Mouse (Mus musculus) heart, embryonic 15.5 days (tissue): ENCODE measurements around the gene Rela. TPM values are rescaled to one million over a fixed set of nuclear protein-coding genes. Genes with fewer than 3 reads are reported as not detected.
A peak's percentile ranks its signal among the peaks of the same experiment; 100 is the strongest.
"Not testable (repeated sequence)": the region's sequence is repeated elsewhere in the genome, so short reads cannot be mapped to it uniquely, and the experiment has no call there.

ENCODE experiments used
- ATAC-seq: fragments of 200-750 bp; cut with Nextera tagmentation; replicated peaks from 2 replicates; pipeline ENCODE4 v1.8.0; 2017; ENCODE audit warnings: low read depth, moderate TSS enrichment; ENCODE audit not compliant: insufficient number of reproducible peaks, insufficient read depth, low FRiP score
- H3K27ac ChIP-seq: fragments of 300-500 bp; sonication (generic); 2 replicates; pipeline ENCODE4 v1.5.1; 2015; ENCODE audit warnings: mild to moderate bottlenecking, inconsistent platforms
- H3K27me3 ChIP-seq: fragments of 300-500 bp; sonication (generic); 2 replicates; pipeline ENCODE4 v1.6.1; 2015; ENCODE audit warnings: inconsistent platforms
- H3K36me3 ChIP-seq: fragments of 300-500 bp; sonication (generic); 2 replicates; pipeline ENCODE4 v1.6.1; 2015; ENCODE audit warnings: mild to moderate bottlenecking, inconsistent platforms
- H3K4me1 ChIP-seq: fragments of 300-500 bp; sonication (generic); replicated peaks from 2 replicates; pipeline ENCODE4 v1.6.1; 2015; ENCODE audit warnings: inconsistent platforms
- H3K4me2 ChIP-seq: fragments of 300-500 bp; sonication (generic); 2 replicates; pipeline ENCODE4 v1.6.1; 2015; ENCODE audit warnings: inconsistent platforms, mild to moderate bottlenecking, moderate library complexity
- H3K4me3 ChIP-seq: fragments of 300-500 bp; sonication (generic); 2 replicates; pipeline ENCODE4 v1.5.1; 2015; ENCODE audit warnings: mild to moderate bottlenecking, inconsistent platforms
- H3K9ac ChIP-seq: fragments of 300-500 bp; sonication (generic); 2 replicates; pipeline ENCODE4 v1.6.1; 2015; ENCODE audit warnings: mild to moderate bottlenecking, inconsistent platforms
- H3K9me3 ChIP-seq: fragments of 300-500 bp; sonication (generic); replicated peaks from 2 replicates; pipeline ENCODE4 v1.6.1; 2016; ENCODE audit warnings: inconsistent platforms
- WGBS: fragments of 180-500 bp; shearing (Covaris S2); methylation state at CpG from one replicate; pipeline ENCODE4 v1.1.7; 2015; ENCODE audit warnings: mixed read lengths; 5-methylcytosine and 5-hydroxymethylcytosine counted together
- polyA plus RNA-seq: library from polyadenylated mRNA; unstranded; fragments of >200 nt; fragmentation: Nextera tagmentation; extraction: Ambion mirVana; gene quantifications from 2 replicates; pipeline ENCODE4 v1.2.1, GENCODE M21; 2015

Rela gene
- polyA plus RNA-seq, 1 experiment from 2014 or later, result 33.2 TPM

DNA sequence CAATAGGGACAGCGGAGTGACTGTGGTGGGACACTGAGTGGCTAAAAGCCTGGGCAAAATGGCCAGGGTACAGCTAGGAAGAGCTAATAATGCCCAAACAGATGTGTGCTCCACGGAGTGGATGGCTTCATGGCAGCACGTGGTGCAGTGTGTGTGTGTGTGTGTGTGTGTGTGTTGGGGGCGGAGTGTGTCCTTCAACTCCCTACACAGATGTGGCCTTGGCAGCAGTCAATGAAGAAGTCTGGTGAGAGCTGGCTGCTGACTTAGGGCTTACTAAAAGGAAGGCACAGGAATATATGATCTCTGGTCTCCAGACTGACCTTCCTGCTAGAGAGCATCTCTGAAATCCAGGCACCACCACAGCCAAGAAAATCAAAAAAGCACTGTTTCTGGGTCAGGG is 31.1 kb downstream of the Rela start:
- Histone ChIP-seq H3K4me1 (peaks cover 8% of the 10 kb centered on the region), H3K27me3 (no peaks in the 10 kb centered on the region), H3K9me3 (no peaks in the 10 kb centered on the region), H3K9ac (no peak overlapping the region), H3K4me2 (no peak overlapping the region), H3K36me3 (peaks cover 66% of the 10 kb centered on the region), H3K27ac (no peak overlapping the region), H3K4me3 (no peak overlapping the region)
- 88% methylated on average over 4 of the region's 4 CpGs for WGBS
- ATAC-seq, result no peak

DNA sequence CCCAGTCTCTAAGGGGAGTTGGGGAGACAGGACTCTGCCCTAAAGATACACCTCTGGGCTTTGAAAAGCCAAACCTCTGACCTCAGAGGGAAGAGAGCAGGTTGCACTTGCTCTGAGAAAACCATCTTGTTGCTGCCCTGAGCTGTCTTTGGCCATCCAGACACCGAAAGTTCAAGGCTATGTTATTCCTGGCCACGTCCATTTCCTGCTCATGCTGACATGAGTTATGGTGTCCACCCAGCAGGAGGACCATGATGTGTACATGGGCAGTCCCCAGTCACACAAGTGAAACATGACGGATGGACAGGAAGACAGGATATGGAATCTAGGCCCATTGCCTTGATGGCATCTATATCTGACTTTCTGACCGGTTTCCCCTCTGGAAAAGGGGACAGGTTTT is 43.1 kb downstream of the Rela start:
- Histone ChIP-seq H3K4me3 (no peak overlapping the region), H3K9ac (no peak overlapping the region), H3K9me3 (no peaks in the 10 kb centered on the region), H3K4me2 (no peak overlapping the region), H3K36me3 (peaks cover 87% of the 10 kb centered on the region), H3K4me1 (no peaks in the 10 kb centered on the region), H3K27me3 (no peaks in the 10 kb centered on the region), H3K27ac (no peak overlapping the region)
- WGBS, result 69% methylated on average over 4 of the region's 4 CpGs
- no peak; the same call in 1 of the 2 replicates for ATAC-seq

DNA sequence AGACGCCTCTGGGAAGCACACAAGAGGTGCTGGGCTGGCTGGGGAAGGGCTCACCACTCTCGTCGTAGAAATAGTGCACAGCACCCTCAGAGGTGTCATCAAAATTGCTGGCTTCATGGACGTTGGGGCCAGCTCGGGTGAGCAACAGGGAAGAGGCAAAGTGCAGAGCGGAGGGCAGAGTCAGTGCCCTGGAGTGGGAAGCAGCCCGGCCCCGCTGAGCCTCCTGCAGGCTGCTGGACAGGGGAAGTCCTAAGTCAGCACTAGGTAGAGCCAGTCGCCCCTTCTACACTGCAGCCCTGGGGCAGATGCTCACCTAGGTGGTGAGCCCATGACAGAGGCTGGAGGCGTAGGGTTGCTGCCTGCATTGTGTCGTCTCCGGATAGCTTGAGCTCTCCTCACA is 47.0 kb downstream of the Rela start:
- no peak for ATAC-seq
- Histone ChIP-seq H3K27me3 (no peaks in the 10 kb centered on the region), H3K36me3 (peaks cover 67% of the 10 kb centered on the region), H3K9ac (no peak overlapping the region), H3K4me1 (peaks cover 11% of the 10 kb centered on the region), H3K4me3 (no peak overlapping the region), H3K27ac (no peak overlapping the region), H3K9me3 (no peaks in the 10 kb centered on the region), H3K4me2 (no peak overlapping the region)
- WGBS, result 84% methylated on average over 12 of the region's 12 CpGs

DNA sequence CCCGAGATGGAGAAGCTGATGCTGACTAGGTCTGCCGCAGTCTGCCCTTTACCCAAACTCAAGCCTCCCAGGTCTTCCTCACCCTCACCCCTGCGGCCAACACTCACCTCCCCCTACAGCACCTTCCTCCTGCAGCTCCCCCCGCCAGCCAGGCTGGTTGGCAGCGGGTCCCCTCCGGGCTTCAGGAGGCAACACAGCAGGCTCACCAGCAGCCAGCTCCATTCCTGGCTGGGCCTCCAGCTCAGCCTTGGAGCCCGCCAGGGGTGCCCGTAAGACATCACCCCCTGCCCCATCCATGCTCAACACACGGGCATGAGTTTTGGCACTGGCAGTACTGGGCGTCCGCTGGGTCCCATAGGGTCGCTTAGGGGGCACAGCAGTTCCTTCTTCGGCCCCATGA is 47.7 kb downstream of the Rela start:
- 90% methylated on average over 13 of the region's 13 CpGs for WGBS
- Histone ChIP-seq H3K9ac (no peak overlapping the region), H3K9me3 (no peaks in the 10 kb centered on the region), H3K4me1 (peaks cover 12% of the 10 kb centered on the region), H3K27ac (no peak overlapping the region), H3K36me3 (peaks cover 59% of the 10 kb centered on the region), H3K4me2 (no peak overlapping the region), H3K4me3 (no peak overlapping the region), H3K27me3 (no peaks in the 10 kb centered on the region)
- ATAC-seq, result no peak

DNA sequence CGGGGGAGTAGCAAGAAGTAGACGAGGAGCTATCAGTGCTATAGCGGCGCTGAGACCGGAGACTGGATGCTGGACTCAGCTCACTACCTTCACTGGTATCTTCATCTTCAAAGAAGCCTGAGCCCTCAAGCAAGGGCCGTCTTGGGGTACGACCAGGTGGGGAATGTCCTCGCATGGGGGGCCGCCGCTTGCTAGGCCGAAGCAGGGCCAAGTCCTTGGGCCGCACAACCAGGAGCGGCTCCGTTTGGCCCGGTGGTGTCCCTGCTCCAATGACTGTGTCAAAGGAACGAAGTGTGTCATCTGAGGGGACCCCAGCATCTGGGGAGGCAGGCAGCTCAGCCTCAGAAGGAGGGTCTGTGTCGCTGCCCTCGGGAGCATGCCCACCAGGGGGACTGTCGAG is 48.1 kb downstream of the Rela start:
- 91% methylated on average over 19 of the region's 19 CpGs for WGBS
- Histone ChIP-seq H3K36me3 (peaks cover 55% of the 10 kb centered on the region), H3K4me2 (no peak overlapping the region), H3K9me3 (no peaks in the 10 kb centered on the region), H3K27ac (no peak overlapping the region), H3K4me1 (peaks cover 17% of the 10 kb centered on the region), H3K9ac (no peak overlapping the region), H3K4me3 (no peak overlapping the region), H3K27me3 (no peaks in the 10 kb centered on the region)
- no peak for ATAC-seq

DNA sequence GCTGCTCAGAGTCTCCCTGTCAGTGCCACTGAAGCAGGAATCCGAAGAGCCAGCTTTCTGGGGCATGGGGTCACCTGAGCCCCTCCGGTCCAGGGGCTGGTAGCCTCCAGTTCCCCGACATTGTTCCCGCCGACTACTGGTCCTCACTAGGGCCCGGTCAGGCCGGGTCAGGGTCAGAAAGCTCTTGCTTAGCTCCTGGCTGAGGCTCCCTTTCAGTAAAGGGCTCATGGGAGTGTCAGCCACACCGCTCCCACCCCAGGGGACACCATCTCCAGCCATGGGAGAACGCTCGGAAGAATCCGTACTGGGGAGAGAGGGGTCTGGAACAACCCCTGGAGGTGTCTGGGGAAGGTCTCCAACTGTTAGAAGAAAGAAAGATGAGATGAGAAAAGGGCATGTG is 48.6 kb downstream of the Rela start:
- Histone ChIP-seq H3K4me1 (peaks cover 21% of the 10 kb centered on the region), H3K9me3 (no peaks in the 10 kb centered on the region), H3K27me3 (no peaks in the 10 kb centered on the region), H3K27ac (no peak overlapping the region), H3K4me3 (no peak overlapping the region), H3K4me2 (no peak overlapping the region), H3K36me3 (peaks cover 51% of the 10 kb centered on the region), H3K9ac (no peak overlapping the region)
- WGBS, result 93% methylated on average over 11 of the region's 11 CpGs
- no peak for ATAC-seq

DNA sequence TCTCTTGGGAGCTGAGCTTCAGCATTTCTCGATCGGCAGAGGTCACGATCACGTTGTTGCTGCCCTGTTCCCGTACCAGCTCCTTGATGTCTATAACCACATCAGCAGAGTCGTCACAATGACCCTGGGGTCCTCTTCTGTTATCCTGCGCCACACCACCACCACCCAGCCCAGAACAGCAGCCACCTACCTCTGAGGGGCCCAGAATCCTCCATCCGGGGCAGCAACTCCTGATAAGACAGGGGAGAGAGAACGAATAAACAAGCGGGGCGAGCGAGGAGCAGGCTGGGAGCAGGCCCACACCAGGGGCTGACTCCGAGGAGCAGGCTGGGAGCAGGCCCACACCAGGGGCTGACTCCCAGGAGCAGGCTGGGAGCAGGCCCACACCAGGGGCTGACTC is 49.2 kb downstream of the Rela start:
- Histone ChIP-seq H3K27me3 (no peaks in the 10 kb centered on the region), H3K4me1 (peaks cover 27% of the 10 kb centered on the region), H3K9me3 (no peaks in the 10 kb centered on the region), H3K9ac (no peak overlapping the region), H3K4me3 (no peak overlapping the region), H3K27ac (no peak overlapping the region), H3K4me2 (no peak overlapping the region), H3K36me3 (peaks cover 45% of the 10 kb centered on the region)
- no peak for ATAC-seq
- 78% methylated on average over 13 of the region's 13 CpGs for WGBS

DNA sequence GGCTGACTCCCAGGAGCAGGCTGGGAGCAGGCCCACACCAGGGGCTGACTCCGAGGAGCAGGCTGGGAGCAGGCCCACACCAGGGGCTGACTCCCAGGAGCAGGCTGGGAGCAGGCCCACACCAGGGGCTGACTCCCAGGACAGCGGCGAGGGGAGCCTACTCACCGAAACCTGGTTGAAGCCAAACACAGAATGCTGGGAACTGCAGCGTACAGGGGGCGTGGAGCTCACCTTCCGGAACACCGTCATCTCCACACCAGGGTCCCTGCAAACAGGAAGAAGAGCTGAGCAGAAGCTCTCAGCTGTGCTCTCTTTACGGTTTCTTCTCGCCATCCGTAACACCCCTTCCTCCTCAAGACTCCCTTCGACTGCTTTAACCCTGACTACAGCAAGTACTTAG is 49.7 kb downstream of the Rela start:
- not testable (repeated sequence) for ATAC-seq, H3K27ac ChIP-seq, H3K9me3 ChIP-seq, H3K9ac ChIP-seq, H3K27me3 ChIP-seq
- H3K4me2 ChIP-seq, result 0 out of 2 replicates have a peak overlapping the region, but pooled peaks have one; percentile 98
- H3K4me3 ChIP-seq, result peak overlapping the region; percentile 94; the same call in 1 of the 2 replicates
- peaks cover 44% of the 10 kb centered on the region for H3K36me3 ChIP-seq
- WGBS, result 88% methylated on average over 12 of the region's 12 CpGs
- H3K4me1 ChIP-seq, result peaks cover 32% of the 10 kb centered on the region

DNA sequence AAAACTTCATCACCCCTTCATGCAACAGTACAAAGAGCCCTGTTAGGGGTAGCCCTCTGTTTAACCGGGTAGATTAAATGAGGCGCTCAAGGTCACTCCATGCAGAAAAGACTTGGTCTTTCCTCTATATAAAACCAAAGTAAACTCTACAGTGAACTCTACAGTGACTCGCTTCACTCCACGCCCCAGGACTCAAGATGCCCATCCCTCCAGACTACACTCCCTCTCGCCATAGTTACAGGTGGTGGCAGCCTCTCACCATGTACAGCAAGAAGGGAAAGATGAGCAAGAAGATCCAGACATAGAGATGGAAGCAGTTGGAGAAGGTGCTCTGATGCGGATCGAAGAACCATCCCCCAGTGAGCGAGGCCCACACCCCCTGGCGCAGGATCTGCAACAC is 50.5 kb downstream of the Rela start:
- peak overlapping the region; percentile 97 for H3K27ac ChIP-seq
- 18% methylated on average over 9 of the region's 9 CpGs for whole genome bisulfite sequencing
- no peaks in the 10 kb centered on the region for H3K27me3 ChIP-seq
- peaks cover 40% of the 10 kb centered on the region for H3K4me1 ChIP-seq
- no peaks in the 10 kb centered on the region for H3K9me3 ChIP-seq
- no peak for ATAC-seq
- peak overlapping the region; percentile 90 for H3K9ac ChIP-seq
- H3K4me2 ChIP-seq, result peak overlapping the region; percentile 98
- peaks cover 38% of the 10 kb centered on the region for H3K36me3 ChIP-seq
- H3K4me3 ChIP-seq, result peak overlapping the region; percentile 94

DNA sequence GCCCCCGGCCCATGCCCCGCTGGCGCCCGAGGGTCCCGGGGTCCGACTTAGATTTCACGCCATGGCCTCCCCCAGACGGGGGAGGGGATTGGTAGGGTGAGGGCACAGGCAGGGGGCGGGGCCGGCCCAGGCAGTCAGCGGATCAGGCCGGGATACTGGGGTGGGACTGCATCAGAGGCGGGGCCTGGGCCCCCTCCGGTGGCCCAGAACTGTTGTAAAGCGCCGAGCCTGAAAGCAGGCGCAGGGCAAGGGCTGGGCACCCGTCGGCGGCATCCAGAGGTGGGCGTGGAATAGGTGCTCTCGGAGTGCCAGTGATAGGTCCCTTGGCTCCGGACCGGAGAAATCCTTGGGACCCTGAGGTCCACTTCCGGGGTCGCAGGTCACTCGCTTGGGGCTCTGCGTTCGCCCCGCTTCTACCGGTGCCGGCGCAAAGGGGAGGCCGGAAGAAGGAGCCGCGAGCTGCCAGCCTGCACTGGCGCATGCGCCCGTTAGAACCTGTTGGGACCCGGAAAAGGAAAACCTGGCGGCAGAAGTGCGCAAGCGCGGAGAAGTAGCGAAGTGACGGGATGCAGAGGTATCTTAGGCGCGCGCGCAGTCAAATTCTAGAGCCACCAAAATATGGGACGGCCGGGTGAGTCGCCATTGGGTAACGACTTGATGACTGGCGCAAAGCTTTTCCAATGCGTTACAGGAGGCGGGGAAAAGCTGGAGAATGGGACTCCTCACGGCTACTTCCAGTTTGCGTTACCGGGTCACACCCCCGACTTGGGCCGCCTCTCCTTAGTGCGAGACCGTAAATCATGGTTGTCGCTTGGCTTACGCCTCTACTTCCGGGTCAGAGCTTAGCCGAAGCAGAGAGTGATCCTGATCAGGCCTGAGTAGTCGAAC is 51.2 kb downstream of the Rela start, which contains the start of the genes Map3k11 and Pcnx3:
TSS of gene Map3k11 (plus strand) at position 543 of the 888 bp plus-strand sequence.
TSS of gene Pcnx3 (minus strand) at position 709 of the 888 bp plus-strand sequence.
- no peaks in the 10 kb centered on the region for H3K27me3 ChIP-seq
- H3K4me1 ChIP-seq, result peaks cover 47% of the 10 kb centered on the region
- H3K9ac ChIP-seq, result peak within 1 kb of the TSS; percentile 92
- peak; percentile 90 for ATAC-seq
- peaks cover 38% of the 10 kb centered on the region for H3K36me3 ChIP-seq
- H3K27ac ChIP-seq, result peak within 1 kb of the TSS; percentile 97
- peak within 1 kb of the TSS; percentile 98 for H3K4me2 ChIP-seq
- WGBS, result under 1% methylated on average over 68 of the region's 69 CpGs
- H3K9me3 ChIP-seq, result no peaks in the 10 kb centered on the region
- peak within 1 kb of the TSS; percentile 94 for H3K4me3 ChIP-seq

DNA sequence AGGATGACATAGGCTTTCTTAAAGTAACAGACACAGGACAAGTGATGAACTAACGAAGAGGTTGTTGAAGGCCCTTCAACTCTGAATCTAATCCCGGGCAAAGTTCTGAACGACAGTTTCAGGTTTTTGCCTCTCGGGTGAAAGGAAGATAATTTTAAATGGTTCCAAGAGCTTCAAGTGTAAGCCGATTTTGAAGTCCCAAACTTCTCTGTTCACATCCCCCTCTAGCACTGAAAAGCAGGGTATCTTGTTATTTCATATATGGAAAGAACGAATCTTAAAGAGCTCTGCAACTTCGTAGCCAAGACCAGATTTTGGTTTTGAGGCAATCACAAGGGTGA is 51.8 kb downstream of the Rela start:
- no peaks in the 10 kb centered on the region for H3K27me3 ChIP-seq
- H3K4me2 ChIP-seq, result peak overlapping the region; percentile 98
- peaks cover 52% of the 10 kb centered on the region for H3K4me1 ChIP-seq
- peaks cover 37% of the 10 kb centered on the region for H3K36me3 ChIP-seq
- peak overlapping the region; percentile 97 for H3K27ac ChIP-seq
- peak overlapping the region; percentile 94 for H3K4me3 ChIP-seq
- H3K9me3 ChIP-seq, result no peaks in the 10 kb centered on the region
- ATAC-seq, result no peak
- H3K9ac ChIP-seq, result peak overlapping the region; percentile 92
- 1% methylated on average over 7 of the region's 7 CpGs for WGBS
